Mouse (Mus musculus) forebrain, embryonic 14.5 days (tissue): Measurements from ENCODE around the gene Pik3r4. TPM values are rescaled to one million over a fixed set of nuclear protein-coding genes. Genes with fewer than 3 reads are reported as not detected.

Experiments
- polyA plus RNA-seq: library from polyadenylated mRNA; unstranded; fragments of >200 nt; fragmentation: Nextera tagmentation; extraction: Ambion mirVana; gene quantifications from 2 replicates; pipeline ENCODE4 v1.2.1, GENCODE M21; 2014

The Pik3r4 gene
- polyA plus RNA-seq, 1 experiment from 2014 or later: 18.2 TPM

Other genes starting within 250 kb of the Pik3r4 start
- gene Aste1, start 247.6 kb upstream of the Pik3r4 start, polyA plus RNA-seq: 14.1 and 14.6 TPM in 2 replicates
- 1.7 and 2.4 TPM in 2 replicates for gene Nek11, start 247.5 kb upstream of the Pik3r4 start, polyA plus RNA-seq
- 75.8 and 95.0 TPM in 2 replicates for gene Atp2c1, start 115.7 kb upstream of the Pik3r4 start, polyA plus RNA-seq
- 0.05 TPM in 1 of 2 replicates, not detected in the other for gene Col6a6, start 185.2 kb downstream of the Pik3r4 start, polyA plus RNA-seq